Mouse (Mus musculus) kidney, postnatal 10 days (tissue): ENCODE measurements around the gene Coro2b.

Experiments used
- DNase-seq: peaks from one replicate; pipeline ENCODE4 v3.0.0; 2021; ENCODE audit warnings: mixed read lengths

Coro2b gene

DNA sequence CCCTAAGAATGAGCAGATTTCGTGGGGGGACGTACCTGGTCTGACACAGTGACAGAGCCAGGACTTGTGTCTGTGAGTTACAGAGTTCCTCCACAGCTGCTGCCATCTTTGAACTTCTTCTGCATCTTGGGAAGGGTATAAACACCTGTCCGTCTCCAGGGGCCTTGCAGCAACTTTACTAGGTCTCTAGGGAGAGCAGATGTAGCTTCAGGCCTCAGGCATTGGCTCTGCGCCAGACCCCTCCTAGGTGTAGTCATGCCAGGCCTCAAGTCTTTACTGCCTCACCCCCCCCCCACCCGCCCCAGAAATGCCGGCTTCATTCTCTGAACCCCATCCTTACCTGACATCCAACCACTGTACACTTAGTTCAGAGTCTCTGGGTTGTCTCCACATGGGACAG is 1.1 kb upstream of the Coro2b start:
- peak; percentile 43 for DNase-seq

DNA sequence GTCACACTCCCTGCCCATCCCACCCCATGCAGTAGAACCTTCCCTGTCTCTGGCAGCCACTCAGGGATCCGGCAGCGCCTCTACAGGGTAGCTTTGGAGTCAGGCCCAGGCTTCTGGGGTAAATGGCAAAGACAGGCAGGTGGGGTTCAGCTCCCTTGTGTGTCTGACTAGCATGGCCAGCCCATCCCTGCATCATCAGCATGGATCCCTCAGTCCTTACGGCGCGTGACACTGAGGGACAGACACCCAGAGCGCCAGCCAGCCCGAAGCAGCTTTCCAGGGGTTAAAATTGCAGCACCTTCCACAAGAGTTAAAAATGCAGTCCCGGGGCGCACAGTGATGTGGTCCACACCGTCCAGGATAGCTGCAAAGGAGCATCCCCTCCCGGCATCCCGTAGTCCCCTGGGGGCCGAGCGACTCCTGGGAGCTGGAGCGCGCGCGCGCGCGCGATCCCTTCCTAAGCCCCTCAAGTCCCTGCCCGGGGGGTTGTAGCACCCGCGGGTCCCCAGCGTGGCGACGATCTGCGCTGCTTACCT is 657 bp downstream of the Coro2b start:
- DNase-seq: peak; percentile 46

DNA sequence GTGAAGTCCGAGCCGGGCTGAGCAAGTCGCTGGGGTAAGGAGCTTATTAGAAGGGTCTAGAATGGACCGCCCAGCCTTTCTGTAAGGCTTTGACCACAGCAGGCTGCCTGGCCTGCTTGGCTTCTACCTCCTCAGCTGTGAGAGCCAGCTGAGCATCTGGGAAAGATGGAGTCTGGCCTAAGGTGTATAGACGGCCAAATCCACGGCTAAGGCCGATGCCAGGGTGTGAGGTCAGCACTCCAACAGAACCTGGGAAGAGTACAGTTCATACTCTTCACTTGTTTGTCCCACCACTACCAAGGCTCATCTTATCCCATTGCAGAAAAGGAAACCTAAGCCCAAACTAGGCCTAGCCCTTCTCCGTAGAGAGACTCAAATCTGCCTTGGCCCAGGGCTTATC is 1.3 kb downstream of the Coro2b start:
- DNase-seq: no peak

DNA sequence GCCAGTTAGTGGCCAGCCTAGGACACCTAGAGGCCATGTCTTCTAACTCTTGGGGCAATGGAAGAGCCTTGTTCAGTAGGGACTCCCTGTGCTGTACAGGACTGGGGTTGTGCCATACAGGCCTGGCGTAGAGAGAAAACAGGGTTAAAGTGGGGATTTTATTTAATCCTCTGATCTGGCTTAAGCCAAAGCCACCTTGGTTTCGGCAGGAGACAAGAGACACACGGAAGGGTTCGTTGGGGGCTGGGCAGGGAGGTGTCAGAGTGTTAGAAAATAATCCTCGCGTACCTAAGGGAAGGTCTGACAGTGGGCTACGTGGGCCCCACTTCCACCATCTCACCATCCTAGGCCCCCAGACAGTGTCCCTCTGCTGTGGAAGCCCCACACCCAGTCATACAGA is 2.2 kb downstream of the Coro2b start:
- DNase-seq: no peak

DNA sequence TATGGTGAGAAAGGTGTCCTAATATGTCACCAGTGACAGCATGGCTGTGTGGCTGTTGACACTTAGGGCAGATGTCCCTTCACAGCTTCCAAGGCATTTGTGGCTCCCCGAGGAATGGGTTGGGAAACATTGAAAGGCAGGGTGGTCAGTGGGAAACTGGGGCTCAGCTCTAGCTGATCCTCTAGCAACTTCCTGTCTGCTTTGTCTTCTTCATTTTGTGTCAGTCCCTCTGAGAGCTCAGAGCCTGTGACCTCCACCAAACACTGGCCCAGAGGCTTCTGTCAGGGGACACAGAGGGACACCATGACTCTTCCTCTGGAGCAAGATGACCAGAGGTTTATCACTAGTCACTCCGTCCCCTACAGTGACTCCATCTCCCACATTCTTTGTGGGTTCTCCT is 2.7 kb downstream of the Coro2b start:
- DNase-seq: no peak

DNA sequence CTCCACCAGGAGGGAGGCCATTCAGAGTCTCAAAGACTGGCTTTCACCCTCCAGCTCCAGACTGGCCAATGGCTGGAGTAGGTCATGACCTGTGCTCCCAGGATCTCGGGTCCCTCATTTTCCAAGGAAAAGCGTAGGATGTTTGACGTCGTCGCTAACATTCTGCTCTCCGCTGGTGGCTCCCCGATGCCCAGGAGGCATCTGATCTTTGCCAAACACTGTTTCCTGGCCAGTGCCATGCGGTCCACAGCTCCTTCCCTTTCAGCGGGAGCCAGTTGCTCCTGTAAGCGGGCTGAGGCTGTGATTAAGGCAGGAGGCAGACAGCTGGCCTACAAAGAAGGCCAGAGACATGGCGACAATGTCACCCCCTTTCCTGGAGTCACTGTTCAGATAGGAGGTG is 4.0 kb downstream of the Coro2b start:
- DNase-seq: no peak

DNA sequence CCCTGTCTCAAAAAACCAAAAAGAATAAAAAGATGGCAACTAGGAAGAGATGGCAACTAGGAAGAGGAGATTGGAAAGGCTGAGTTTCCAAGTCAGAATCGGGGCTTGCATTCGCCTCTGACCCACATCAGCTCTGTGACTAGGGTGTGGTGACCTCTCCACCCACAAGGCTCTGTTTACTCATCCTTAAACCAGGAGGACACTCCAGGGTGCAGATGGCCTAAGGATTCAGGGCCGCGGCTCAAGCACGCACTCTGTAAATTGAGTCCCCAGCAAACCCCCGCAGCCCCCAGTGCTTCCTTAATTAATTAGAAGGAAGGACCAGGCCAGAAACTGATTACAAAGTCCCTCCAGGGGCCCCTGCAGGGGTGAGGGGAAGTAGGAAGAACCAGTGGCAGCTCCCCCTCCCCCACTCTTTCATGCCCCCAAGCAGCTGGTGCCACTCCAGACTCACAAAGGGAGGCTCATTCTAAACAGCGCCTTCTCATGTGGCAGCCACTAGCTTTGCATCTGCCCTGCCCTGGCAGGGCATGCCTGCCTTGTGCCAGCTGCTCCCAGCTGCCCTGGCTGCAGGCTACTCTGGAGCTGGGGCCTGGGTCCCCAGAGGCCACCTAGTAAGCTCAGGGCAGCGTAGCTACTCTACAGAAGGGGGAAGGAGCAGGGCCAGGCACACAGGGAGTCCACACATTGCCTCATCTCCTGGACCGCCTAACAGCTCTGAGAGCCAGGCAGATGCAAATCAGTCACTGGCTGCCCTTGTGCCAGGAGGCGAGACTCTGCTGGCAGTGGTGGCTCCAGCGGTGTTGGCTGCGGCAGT is 5.2 kb downstream of the Coro2b start:
- DNase-seq: peak; percentile 59

DNA sequence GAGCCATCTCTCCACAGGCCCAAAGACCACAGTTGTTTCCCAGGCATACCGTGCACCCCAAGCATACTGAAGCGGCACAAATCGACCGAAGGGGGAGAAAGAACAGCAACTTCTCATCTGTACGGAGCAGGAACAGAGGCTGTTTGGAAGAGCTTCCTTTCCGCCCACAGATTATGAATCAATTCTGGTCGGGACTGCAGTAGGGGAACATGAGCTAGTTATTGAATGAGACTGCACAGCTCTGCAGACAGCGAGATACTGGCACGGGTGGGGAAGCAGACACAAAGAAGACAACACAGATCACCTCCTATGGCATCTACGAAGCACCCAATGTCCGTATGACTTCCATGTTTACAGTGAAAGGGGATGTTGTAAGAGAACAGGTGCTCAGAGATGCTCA is 8.3 kb downstream of the Coro2b start:
- DNase-seq: no peak

DNA sequence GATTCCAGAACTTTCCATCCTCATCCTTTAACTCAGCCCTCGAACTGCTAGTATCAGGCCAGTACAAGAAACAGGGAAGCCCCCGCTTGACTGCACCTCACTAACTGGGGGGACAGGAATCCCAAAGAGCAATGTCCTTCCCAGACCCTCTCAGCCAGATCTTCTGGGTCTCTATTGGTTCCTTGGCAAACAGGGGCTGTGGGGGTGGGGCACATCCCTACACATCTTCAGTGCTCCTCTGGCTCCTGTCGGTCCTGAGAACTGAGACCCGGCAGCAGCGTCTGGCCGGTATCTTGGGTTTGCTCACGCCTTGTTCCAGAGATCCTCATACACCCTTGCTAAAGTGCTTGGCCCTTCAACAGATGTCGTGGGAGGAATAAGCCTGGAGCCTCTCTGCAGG is 10.0 kb downstream of the Coro2b start:
- no peak for DNase-seq

DNA sequence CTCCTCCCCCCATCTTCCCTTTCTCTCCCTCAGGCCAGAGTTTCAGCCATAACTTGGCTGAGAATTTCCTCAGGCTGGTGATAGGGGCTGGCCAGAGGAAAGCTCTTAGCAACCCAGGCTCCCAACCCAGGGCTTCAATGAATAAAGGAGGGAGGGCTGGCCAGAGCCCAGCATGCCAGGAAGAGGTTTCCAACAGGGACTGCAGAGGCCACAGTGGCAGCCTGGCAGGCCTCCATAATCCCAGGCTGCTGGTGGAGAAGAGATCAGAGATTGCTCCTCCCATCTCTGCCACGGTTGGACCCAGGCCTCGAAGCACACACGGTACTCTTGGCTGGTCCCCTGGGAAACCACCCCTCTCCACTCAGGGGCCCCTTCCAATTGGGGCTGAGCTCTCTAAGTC is 10.4 kb downstream of the Coro2b start:
- peak; percentile 61 for DNase-seq

DNA sequence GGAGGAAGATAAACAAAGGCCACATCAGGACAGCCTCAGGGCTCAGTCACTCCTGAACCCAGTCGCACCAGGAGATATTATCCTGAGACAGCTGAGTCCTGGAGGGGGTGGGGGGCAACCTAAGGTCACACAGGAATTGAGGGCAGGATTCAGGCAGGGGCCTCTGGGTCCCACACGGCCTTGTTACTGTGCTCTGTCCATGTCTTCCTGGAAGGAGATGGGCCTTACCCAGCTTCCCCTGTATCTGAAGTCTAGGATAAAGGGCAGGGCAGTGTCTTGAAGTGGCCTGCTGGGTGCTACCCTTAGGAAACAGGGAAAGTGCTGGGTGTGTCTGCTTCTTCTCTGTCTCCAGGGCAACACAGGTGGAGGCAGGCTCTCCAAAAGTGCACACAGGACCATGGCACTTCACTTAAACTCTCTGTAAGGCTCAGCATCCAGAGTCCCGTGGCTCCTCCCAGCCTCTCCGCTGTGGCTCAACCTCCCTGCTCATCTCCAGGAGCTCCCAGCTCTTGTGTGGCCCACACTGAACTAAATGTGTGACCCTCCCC is 12.0 kb downstream of the Coro2b start:
- DNase-seq: no peak

DNA sequence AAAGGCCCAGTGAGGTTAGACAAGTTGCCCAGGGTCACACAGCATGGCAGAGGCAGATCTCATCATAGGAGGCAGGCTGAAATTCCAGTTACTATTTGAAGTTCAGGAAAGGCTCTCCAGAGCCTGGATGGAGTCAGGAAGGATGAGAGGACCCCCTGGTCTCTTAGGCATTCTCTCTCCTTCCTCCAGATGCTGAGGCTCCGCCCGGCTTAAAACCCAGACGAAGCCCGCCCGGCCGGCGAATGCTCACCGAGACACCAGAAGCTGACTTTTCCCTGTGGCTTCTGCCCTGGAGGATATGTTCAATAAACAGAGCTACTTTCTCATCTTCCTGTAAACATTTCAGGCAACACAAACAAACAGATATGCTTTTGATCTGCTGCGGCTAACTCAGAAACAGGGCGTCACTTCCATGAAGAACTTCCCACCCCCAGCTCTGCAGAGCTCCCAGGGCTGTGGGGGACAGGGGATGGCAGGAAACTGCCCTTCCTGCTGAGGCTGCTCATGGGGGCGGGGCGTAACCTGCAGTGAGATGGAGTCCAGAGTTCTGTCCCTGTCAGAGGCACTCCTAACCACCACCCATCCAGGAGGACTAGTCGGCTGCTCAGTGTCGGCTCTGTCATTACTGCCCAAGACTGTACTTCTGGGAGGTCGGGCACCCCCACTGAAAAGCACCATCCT is 13.9 kb downstream of the Coro2b start:
- DNase-seq: peak; percentile 86

DNA sequence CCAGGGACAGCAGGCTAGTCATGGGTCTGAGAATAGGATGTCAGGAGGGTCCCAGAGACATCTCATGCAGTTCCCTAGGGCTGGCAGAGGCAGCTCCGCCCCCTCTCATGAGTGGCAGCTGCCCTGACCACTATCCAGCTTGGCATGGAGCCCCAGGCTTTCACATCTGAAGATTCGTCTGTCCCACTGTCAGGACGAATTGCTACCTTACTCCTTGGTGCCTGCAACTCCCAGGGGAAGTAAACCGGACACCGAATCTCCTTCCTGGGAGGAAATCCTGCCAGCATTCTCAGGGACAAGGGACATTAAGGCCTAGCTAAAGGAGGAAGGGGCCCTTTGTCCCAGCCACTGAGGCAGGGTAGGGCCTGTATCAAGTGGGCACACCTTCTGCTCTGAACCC is 14.6 kb downstream of the Coro2b start:
- DNase-seq: peak; percentile 67

DNA sequence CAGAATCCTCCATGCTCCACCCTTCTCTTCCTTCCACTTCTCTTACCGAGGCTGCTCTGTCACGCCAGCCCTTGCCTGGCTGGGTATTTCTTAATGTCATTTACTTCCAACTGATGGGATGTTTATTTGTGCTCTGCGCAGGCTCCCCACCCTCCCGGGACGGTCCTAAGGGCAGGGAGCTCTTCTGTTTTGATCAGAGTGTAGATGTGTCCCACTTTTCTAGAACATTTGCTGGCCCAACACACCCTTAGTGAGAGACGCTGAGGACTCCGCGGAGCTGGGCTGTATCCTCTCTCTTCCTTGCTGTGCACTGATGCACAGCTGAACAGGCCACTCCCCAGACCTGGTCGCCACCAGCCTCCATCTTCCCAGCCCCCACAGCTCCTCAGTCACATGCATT is 15.3 kb downstream of the Coro2b start:
- no peak for DNase-seq

DNA sequence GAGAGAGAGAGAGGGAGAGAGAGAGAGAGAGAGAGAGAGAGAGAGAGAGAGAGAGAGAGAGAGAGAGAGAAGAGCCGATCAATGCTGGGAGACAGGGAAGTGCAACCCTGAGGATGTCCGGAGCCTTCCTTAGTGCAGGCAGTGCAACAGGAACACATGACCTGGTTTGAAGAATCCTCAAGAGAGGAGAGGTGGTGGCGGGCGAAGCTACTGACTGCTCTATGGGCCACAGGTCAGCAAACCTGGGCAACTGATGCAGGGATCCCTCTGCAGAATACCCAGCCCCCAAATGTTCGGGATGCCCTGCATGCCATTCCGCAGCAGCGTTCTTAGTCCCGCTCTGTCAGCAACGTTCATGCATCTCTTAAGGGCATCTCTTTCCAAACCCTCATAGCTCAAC is 15.9 kb downstream of the Coro2b start:
- DNase-seq: no peak

DNA sequence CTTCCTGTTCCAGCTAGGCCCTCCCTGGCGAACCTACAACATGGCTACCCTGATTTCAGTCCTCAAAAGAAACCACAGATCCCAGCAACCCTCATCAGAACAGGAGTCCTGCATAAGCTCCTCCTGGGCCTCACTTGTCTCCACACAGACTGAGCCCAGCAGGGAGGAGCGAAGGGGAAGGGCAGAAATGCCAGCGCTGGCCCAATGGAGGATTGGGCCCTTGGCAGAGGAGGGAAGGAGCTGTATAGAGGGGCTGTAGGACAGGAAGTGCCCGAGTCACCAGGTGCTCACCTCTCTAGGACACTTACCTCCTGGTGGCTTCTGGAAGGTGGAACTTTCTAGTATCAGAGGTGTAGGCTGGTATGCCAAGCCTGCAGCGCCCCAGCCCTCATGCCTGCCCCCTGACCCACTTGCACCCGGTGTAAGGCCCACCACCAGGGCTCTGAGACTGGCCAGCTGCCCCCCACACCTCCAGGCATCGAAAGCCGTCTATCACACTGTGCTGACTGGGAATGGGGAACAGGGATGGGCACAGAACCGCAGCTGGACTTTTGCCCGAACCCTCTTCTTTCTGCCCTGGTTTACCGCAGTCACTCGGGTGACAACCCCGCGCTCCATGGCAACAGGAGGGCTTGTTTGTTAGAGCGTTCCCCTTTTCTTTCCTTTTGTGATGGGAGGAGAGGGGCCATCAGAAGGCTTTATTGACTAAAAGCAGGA is 16.9 kb downstream of the Coro2b start:
- no peak for DNase-seq

DNA sequence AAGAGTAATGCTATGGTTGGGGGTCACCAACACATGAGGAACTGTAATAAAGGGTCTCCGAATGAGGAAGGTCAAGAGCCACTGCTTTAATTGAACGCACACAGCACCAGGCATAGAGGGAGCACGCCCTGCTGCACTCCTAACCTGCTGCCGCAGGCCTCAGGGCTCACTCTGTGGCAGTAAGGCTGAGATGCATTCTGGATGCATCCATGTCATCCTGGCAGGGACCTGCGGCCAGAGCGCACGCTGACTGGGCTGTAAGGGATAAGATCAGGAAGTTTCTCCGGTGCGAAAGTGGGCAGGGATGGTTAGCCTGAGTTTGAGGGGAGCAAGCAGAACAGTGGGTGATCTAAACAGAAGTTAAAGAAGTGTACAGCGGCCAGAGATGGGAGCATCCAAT is 17.5 kb downstream of the Coro2b start:
- DNase-seq: no peak

DNA sequence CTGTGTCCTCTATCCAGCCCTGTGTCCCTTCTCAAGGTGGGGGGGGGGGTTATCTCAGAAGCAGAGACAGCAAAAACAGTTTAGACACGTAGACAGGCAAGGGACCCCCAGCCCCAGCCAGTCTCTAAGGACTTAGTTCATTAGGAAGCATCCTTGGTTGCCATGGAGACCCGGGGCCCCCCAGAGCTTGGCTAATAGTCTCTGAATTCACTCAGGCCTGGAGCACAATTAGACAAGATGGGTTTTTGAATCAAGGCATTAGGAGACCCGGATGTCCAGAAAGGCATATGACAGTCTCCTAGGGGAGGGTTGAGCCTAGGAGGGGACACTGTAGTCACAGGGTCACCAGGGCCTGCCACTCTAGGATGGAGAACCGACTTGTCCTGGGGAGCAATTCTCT is 18.3 kb downstream of the Coro2b start:
- DNase-seq: no peak

DNA sequence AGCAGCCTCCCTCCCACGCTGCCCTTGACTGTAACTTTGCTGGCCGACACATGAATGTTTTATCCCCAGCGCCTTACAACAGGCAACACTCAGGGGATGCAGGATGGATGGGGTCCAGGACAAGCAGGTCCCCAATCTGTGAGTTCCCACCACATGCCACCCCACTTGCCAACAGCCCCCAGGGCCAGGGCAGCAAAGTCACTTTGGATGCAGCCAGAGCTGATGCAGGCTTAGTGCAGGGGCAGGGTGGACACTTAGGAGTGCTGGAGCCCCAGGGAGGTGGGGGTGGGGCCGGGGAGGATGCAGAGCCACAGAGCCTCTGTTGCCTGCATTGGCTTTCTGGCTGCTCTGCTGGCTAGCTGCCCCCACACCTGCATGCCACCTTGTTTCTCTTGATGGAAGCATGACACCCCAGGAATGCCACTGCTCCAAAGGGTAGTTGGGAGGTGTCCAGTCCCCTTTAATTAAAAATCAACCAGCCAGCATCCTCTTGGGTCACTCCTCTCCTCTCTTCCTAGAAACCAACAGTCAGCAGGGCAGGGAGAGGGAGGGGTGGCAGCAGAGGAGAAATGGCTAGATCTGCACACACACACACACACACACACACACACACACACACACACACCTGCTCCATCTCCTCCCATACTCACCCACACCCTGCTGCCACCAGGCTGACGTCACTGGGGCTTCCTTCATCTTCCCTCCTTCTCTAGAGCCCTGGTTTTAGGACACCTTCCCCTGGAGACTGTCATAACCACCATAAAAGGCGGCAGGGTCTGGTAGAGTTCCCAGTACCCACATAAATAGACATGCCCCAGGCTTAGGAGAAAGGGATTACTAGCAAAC is 19.5 kb downstream of the Coro2b start:
- DNase-seq: no peak

DNA sequence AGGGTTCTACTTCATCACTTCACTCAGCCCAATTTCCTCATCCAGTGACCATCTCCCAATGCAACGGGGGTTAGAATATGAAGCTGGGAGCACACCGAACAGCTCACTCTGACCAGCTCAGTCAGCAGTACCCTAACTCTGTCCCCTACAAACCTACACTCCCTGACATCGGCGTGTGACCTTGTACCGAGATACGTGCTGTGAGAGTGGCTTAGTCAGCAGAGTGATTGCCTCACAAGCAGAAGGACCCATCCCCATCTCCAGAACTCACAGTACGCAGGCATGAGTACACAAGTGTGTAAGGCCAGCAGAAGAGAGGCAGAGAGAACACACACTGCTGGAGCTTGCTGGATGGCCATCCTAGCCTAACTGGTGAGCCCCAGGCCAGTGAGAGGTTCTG is 21.7 kb downstream of the Coro2b start:
- DNase-seq: no peak

DNA sequence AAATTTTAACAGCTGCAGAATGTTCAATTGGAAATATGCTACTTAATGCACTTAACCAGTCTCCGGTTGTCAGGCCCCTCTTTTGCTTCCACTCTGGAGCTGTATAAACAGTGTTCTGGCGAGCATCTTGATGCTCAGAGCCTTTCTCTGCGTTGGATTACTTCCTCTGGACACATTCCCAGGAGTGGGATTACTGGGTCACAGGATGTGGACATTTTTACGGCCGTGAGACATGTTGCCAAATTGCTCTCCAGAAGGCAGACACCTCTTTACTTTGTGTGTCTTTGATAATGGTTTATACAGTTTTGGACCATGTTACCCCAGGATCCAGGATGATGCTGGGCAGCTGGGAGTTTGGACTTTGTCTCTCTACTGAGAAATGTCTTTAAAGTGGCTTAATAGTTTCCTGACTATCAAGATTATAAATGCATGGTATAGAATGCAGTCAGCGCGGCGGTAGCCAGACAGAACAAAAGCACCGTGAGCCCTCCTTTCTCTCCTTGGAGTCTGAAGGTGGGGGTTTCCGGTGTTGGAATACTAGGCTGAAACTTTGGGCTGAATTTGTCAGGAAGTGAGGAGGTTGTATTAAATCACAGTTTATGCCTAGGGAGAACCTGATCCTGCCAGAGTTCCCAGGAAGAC is 23.2 kb downstream of the Coro2b start:
- peak; percentile 74 for DNase-seq

DNA sequence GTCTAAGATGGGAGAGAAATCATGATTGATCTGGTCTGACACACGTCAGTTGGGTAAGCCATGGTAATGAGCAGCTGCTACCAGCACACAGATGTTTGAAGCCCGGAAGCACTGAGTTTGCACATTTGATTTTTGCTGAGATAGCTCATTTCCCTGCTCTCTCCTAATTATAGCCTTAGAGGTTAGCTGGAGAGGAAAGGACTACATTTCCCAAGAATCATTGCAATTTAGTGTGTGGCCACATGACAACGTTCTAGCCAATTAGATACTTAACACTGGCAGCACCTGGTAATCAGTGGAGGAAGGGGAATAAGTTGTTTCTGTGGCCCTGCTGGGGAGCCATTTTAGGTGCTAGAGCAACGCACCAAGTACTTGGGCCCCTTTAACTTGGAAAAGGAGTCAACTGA is 26.3 kb downstream of the Coro2b start:
- no peak for DNase-seq
